Mouse (Mus musculus) embryonic facial prominence, embryonic 15.5 days (tissue): ENCODE results near the gene Dqx1. TPM values are rescaled to one million over a fixed set of nuclear protein-coding genes. Genes with fewer than 3 reads are reported as not detected.

ENCODE experiments used
- ATAC-seq: fragments of 200-750 bp; cut with Nextera tagmentation; 2 replicates; pipeline ENCODE4 v1.8.0; 2017; ENCODE audit warnings: low read depth, moderate TSS enrichment; ENCODE audit not compliant: insufficient number of reproducible peaks, low FRiP score, low TSS enrichment
- H3K27ac ChIP-seq: fragments of 300-500 bp; sonication (generic); replicated peaks from 2 replicates; pipeline ENCODE4 v1.5.1; 2015; ENCODE audit warnings: mild to moderate bottlenecking, inconsistent platforms
- H3K27me3 ChIP-seq: fragments of 300-500 bp; sonication (generic); 2 replicates; pipeline ENCODE4 v1.6.1; 2015; ENCODE audit warnings: inconsistent platforms
- H3K36me3 ChIP-seq: fragments of 300-500 bp; sonication (generic); 2 replicates; pipeline ENCODE4 v1.6.1; 2015; ENCODE audit warnings: mild to moderate bottlenecking, inconsistent platforms
- H3K4me1 ChIP-seq: fragments of 300-500 bp; sonication (generic); 2 replicates; pipeline ENCODE4 v1.6.1; 2015; ENCODE audit warnings: inconsistent platforms
- H3K4me2 ChIP-seq: fragments of 300-500 bp; sonication (generic); replicated peaks from 2 replicates; pipeline ENCODE4 v1.6.1; 2015; ENCODE audit warnings: mild to moderate bottlenecking, inconsistent platforms
- H3K4me3 ChIP-seq: fragments of 300-500 bp; sonication (generic); replicated peaks from 2 replicates; pipeline ENCODE4 v1.5.1; 2015; ENCODE audit warnings: mild to moderate bottlenecking, inconsistent platforms
- H3K9ac ChIP-seq: fragments of 300-500 bp; sonication (generic); 2 replicates; pipeline ENCODE4 v1.6.1; 2015; ENCODE audit warnings: inconsistent platforms
- H3K9me3 ChIP-seq: fragments of 300-500 bp; sonication (generic); replicated peaks from 2 replicates; pipeline ENCODE4 v1.6.1; 2016; ENCODE audit warnings: inconsistent platforms
- WGBS: fragments of 180-500 bp; shearing (Covaris S2); methylation state at CpG from one replicate; pipeline ENCODE4 v1.1.7; 2015; 5-methylcytosine and 5-hydroxymethylcytosine counted together
- polyA plus RNA-seq: library from polyadenylated mRNA; unstranded; fragments of >200 nt; fragmentation: Nextera tagmentation; extraction: Ambion mirVana; gene quantifications from 2 replicates; pipeline ENCODE4 v1.2.1, GENCODE M21; 2015

Dqx1 gene
- polyA plus RNA-seq, 1 experiment from 2014 or later = 1.6 TPM

- WGBS = 31% methylated on average over 6 of the region's 6 CpGs
- Histone ChIP-seq H3K4me2 (no peak overlapping the region), H3K9ac (no peak overlapping the region), H3K27me3 (peaks cover 49% of the 10 kb centered on the region), H3K9me3 (no peaks in the 10 kb centered on the region), H3K27ac (no peak overlapping the region), H3K4me1 (peaks cover 3% of the 10 kb centered on the region), H3K4me3 (no peak overlapping the region), H3K36me3 (no peaks in the 10 kb centered on the region)
- ATAC-seq = no peak
These were observed 34.9 kb downstream of the Dqx1 start for GRCm38 (mm10) chr6:83092416-83093127.

- H3K36me3 ChIP-seq = no peaks in the 10 kb centered on the region
- H3K4me2 ChIP-seq = no peak overlapping the region
- H3K4me3 ChIP-seq = no peak overlapping the region
- 32% methylated on average over 6 of the region's 6 CpGs for WGBS
- H3K27ac ChIP-seq = no peak overlapping the region
- no peaks in the 10 kb centered on the region for H3K9me3 ChIP-seq
- H3K27me3 ChIP-seq = peaks cover 23% of the 10 kb centered on the region
- no peak for ATAC-seq
- H3K9ac ChIP-seq = no peak overlapping the region
- H3K4me1 ChIP-seq = 0 out of 2 replicates have a peak, but pooled peaks cover 4% of the 10 kb centered on the region
These were observed 38.3 kb downstream of the Dqx1 start for GRCm38 (mm10) chr6:83095968-83096367.

- H3K9ac ChIP-seq = no peak overlapping the region
- no peaks in the 10 kb centered on the region for H3K36me3 ChIP-seq
- H3K4me3 ChIP-seq = no peak overlapping the region
- H3K4me2 ChIP-seq = no peak overlapping the region
- H3K27ac ChIP-seq = no peak overlapping the region
- WGBS = 75% methylated on average over 2 of the region's 2 CpGs
- peaks cover 21% of the 10 kb centered on the region for H3K4me1 ChIP-seq
- no peak for ATAC-seq
- peaks cover 8% of the 10 kb centered on the region for H3K27me3 ChIP-seq
- H3K9me3 ChIP-seq = no peaks in the 10 kb centered on the region
These were observed 40.8 kb downstream of the Dqx1 start for GRCm38 (mm10) chr6:83098411-83098810.

DNA sequence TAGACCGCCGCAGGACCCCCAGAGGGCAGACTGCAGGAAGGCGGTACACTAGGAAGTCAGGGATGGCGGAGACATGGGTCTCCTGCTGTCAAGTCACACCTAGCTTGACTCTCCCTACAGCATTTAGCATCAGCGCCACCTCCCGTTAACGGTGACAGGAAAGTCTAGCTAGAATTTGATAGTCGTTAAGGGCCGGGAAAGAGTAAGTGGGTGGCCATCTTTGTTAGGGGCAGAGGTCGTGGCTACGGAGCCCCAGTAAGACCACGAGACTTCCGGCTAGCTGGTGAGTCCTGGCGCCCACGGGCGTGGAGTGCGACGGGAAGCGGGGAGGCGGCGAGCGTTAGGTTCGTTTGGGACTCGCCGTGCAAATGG is 43.7 kb downstream of the Dqx1 start, which contains the start of the genes Ccdc142 and Gm42688:
Gene Ccdc142 (plus strand): TSS at position 286 of the 372 bp plus-strand sequence.
Gene Gm42688 (plus strand): TSS at position 302 of the 372 bp plus-strand sequence.
- peak; percentile 89 for ATAC-seq

GRCm38 (mm10) chr6:83101688-83102556 is 44.3 kb downstream of the Dqx1 start:
- under 1% methylated on average over 74 of the region's 74 CpGs for WGBS
- H3K4me2 ChIP-seq = peak overlapping the region; percentile 95
- H3K4me1 ChIP-seq = peaks cover 23% of the 10 kb centered on the region
- H3K27ac ChIP-seq = peak overlapping the region; percentile 83
- H3K27me3 ChIP-seq = no peaks in the 10 kb centered on the region
- no peaks in the 10 kb centered on the region for H3K9me3 ChIP-seq
- peaks cover 7% of the 10 kb centered on the region; the same call in 1 of the 2 replicates for H3K36me3 ChIP-seq
- H3K9ac ChIP-seq = peak overlapping the region; percentile 55
- H3K4me3 ChIP-seq = peak overlapping the region; percentile 70
- peak; percentile 78 for ATAC-seq

More for the DNA sequence above, 43.7 kb downstream of the Dqx1 start, which contains the start of the genes Ccdc142 and Gm42688:
- WGBS = under 1% methylated on average over 25 of the region's 25 CpGs
- 0 out of 2 replicates have a peak, but pooled peaks cover 3% of the 10 kb centered on the region for H3K36me3 ChIP-seq
- peak within 1 kb of the TSS; percentile 83 for H3K27ac ChIP-seq
- H3K4me3 ChIP-seq = peak within 1 kb of the TSS; percentile 70
- H3K27me3 ChIP-seq = peaks cover 2% of the 10 kb centered on the region; the same call in 1 of the 2 replicates
- peaks cover 23% of the 10 kb centered on the region for H3K4me1 ChIP-seq
- H3K9me3 ChIP-seq = no peaks in the 10 kb centered on the region
- H3K4me2 ChIP-seq = peak within 1 kb of the TSS; percentile 95
- H3K9ac ChIP-seq = peak within 1 kb of the TSS; percentile 55

DNA sequence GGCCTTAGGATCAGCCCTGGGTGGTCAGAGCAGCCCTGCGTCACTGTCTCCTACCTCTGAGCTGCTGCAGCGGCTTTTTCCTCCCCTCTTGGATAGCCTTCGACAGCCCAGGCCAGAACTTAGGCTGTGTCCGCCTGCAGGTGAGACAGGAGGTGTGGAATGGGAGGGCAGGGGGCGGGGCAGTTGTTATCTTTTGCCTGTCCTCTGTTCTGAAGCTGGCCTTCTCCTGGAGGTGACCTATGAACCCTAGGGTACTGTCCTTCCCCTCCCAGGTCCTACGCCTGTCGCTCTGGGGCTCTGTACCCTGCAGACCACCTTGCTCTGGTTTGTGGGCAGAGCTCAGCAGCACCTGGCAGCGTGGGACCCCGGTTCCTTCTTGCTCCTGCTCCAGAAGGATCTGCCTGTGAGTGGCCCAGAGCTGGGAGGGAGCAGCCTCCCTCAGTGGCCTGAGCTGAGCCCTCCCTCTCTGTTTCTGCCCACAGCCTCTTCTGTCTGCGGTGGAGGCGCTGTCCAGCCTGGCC is 45.5 kb downstream of the Dqx1 start:
- no peak overlapping the region; the same call in 1 of the 2 replicates for H3K27ac ChIP-seq
- H3K9me3 ChIP-seq = no peaks in the 10 kb centered on the region
- 44% methylated on average over 11 of the region's 11 CpGs for WGBS
- no peaks in the 10 kb centered on the region for H3K27me3 ChIP-seq
- no peak overlapping the region for H3K9ac ChIP-seq
- H3K4me1 ChIP-seq = peaks cover 29% of the 10 kb centered on the region
- no peak for ATAC-seq
- H3K36me3 ChIP-seq = peaks cover 9% of the 10 kb centered on the region; the same call in 1 of the 2 replicates
- no peak overlapping the region for H3K4me3 ChIP-seq
- H3K4me2 ChIP-seq = peak overlapping the region; percentile 95

- 52% methylated on average over 4 of the region's 4 CpGs for WGBS
- no peaks in the 10 kb centered on the region for H3K27me3 ChIP-seq
- no peak overlapping the region for H3K9ac ChIP-seq
- ATAC-seq = no peak
- peaks cover 9% of the 10 kb centered on the region; the same call in 1 of the 2 replicates for H3K36me3 ChIP-seq
- H3K9me3 ChIP-seq = no peaks in the 10 kb centered on the region
- H3K4me1 ChIP-seq = peaks cover 35% of the 10 kb centered on the region
- no peak overlapping the region for H3K4me2 ChIP-seq
- no peak overlapping the region for H3K4me3 ChIP-seq
- no peak overlapping the region for H3K27ac ChIP-seq
These were observed 46.5 kb downstream of the Dqx1 start for GRCm38 (mm10) chr6:83104158-83104557.

DNA sequence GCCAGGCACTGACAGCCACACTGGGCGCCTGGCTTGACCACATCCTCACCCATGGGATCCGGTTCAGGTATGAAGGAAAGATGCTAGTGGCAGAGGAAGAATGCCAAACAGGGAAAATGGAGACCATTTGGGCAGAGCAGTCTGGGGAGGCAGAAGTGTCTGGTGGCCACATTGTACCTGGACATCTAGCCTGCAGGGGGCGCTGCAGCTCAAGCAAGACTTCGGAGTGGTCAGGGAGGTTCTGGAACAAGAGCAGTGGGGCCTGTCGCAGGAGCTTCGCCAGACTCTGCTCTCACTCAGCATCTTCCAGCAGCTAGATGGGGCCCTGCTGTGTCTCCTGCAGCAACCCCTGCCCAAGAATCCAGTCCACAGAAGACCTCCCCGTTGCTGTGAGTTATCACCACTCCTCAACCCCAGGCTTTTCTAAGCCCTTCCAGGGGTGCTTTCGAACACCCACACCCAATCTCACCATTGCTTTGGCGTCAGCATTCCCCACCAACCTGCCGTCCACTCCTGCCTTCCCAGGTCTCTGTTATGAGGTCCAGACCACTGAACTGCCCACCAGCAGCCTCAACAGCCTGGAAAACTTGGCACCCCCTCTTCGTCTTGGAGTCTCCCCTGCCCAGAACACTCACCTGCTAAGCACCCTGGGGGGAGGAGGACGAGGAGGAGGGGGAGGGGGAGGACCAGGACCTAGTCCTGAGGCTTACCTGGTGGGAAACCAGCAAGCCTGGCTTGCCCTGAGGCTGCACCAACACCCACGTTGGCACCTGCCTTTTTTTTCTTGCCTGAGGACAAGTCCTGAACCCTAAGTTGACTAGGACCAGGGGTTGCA is 50.1 kb downstream of the Dqx1 start:
- Histone ChIP-seq H3K9me3 (no peaks in the 10 kb centered on the region), H3K27me3 (no peaks in the 10 kb centered on the region), H3K27ac (0 out of 2 replicates have a peak overlapping the region, but pooled peaks have one; percentile 73), H3K9ac (no peak overlapping the region), H3K4me2 (peak overlapping the region; percentile 88), H3K4me3 (peak overlapping the region; percentile 67), H3K4me1 (peaks cover 30% of the 10 kb centered on the region), H3K36me3 (peaks cover 9% of the 10 kb centered on the region; the same call in 1 of the 2 replicates)
- 0 out of 2 replicates have a peak, but pooled peaks have one; percentile 21 for ATAC-seq
- 33% methylated on average over 13 of the region's 13 CpGs for WGBS

GRCm38 (mm10) chr6:83108762-83109668 is 51.4 kb downstream of the Dqx1 start, which contains the start of gene Mrpl53:
TSS of gene Mrpl53 (plus strand) at chr6:83109040.
- under 1% methylated on average over 76 of the region's 76 CpGs for WGBS

More at GRCm38 (mm10) chr6:83108762-83109668, 51.4 kb downstream of the Dqx1 start, which contains the start of gene Mrpl53:
- Histone ChIP-seq H3K27me3 (no peaks in the 10 kb centered on the region), H3K9ac (peak within 1 kb of the TSS; percentile 68), H3K27ac (peak within 1 kb of the TSS; percentile 73), H3K9me3 (no peaks in the 10 kb centered on the region), H3K4me3 (peak within 1 kb of the TSS; percentile 67), H3K4me1 (peaks cover 22% of the 10 kb centered on the region), H3K36me3 (peaks cover 9% of the 10 kb centered on the region; the same call in 1 of the 2 replicates), H3K4me2 (peak within 1 kb of the TSS; percentile 88)
- peak; percentile 81 for ATAC-seq
